Mouse (Mus musculus) olfactory bulb, adult 2 months (tissue): ENCODE measurements around the gene Nfe2l3. TPM values are rescaled to one million over a fixed set of nuclear protein-coding genes. Genes with fewer than 3 reads are reported as not detected.

Source experiments
- H3K27ac ChIP-seq: fragments of 200-500 bp; 2 replicates; pipeline ENCODE4 v1.5.1; 2012; ENCODE audit warnings: low read depth, low read length; ENCODE audit not compliant: insufficient read depth
- H3K4me1 ChIP-seq: fragments of 200-500 bp; 2 replicates; pipeline ENCODE4 v1.6.1; 2012; ENCODE audit warnings: low read length; ENCODE audit not compliant: control insufficient read depth, insufficient read depth
- H3K4me3 ChIP-seq: fragments of 200-500 bp; 2 replicates; pipeline ENCODE4 v1.5.1; 2012; ENCODE audit warnings: mild to moderate bottlenecking, low read depth, low read length, moderate library complexity; ENCODE audit not compliant: insufficient read depth
- CTCF ChIP-seq: fragments of 200-500 bp; IDR thresholded peaks from 2 replicates; pipeline ENCODE4 v1.5.1; 2012; ENCODE audit warnings: low read depth, mild to moderate bottlenecking, low read length, moderate library complexity; ENCODE audit not compliant: insufficient read depth
- POLR2A ChIP-seq: fragments of 200-500 bp; IDR thresholded peaks from 2 replicates; pipeline ENCODE4 v1.6.1; 2012; ENCODE audit warnings: mild to moderate bottlenecking, low read depth, low read length, moderate library complexity; ENCODE audit not compliant: insufficient read depth
- WGBS: fragments of 180-500 bp; shearing (Covaris S2); methylation state at CpG from one replicate; pipeline ENCODE4 v1.1.7; 2018; 5-methylcytosine and 5-hydroxymethylcytosine counted together
- polyA plus RNA-seq: library from polyadenylated mRNA; stranded (reverse); fragments of >200 nt; gene quantifications from 2 replicates; pipeline ENCODE4 v1.2.4, GENCODE M21; 2012; ENCODE audit warnings: low replicate concordance; ENCODE audit not compliant: missing spikeins, insufficient read depth, insufficient read length

Gene Nfe2l3
- polyA plus RNA-seq, 1 experiment = not detected

DNA sequence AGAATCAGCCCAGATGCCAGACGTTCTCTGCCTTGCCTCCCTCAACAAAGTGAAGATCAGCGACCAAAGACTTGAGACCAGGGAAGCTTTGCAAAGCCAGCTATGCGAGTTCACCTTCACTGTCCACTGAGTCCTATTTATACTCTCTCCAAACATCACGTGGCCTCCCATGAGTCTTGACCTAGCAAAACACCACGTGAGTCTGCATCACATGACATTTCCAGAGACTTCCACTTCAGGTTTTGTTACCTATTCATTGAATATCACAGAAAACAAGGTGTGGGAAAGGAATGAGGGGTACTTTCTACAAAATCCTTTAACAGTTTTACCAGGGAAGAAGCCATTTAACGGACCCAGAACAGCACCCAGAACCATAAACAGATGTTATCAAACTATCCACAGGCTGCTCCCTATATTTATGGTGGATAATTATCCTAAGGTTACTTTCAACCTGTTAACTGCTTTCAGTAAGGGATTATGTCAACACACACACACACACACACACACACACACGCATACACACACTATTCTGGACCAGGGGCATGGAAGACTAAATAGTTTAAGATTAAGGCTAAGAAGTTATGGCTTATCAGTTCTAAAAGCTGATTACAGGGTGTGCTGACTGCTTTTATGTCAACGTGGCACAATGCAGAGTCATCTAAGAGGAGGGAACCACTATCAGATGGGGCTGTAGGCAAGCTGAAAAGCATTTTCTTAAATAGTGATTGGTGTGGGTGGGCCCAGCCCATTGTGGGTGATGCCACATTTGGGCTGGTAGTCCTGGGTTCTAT, 65.0 kb downstream of the Nfe2l3 start:
- no peak overlapping the region for H3K27ac ChIP-seq
- TF ChIP-seq CTCF = no peak
- no peak for TF ChIP-seq POLR2A
- WGBS = 63% methylated on average over 8 of the region's 8 CpGs
- no peaks in the 10 kb centered on the region for H3K4me1 ChIP-seq
- H3K4me3 ChIP-seq = no peak overlapping the region

DNA sequence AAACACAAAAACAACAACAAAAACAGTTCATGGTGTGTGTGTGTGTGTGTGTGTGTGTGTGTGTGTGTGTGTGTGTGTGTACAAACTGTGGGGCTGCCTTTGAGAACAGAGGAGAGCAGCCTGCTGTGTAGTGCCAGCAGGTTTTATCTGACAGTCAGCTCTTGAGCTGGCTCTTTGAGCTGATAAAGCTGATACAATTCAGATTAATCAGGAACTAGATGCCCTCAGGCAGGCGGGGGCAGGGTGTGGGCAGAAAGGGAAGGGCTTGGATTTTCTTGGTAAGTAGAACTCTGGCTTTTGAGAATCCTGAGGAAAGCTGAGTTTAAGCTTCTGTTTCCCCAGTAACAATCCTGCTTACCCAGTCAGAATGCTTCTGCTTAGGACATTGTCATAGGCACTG, 73.2 kb downstream of the Nfe2l3 start:
- Histone ChIP-seq H3K4me3 (no peak overlapping the region), H3K4me1 (no peaks in the 10 kb centered on the region), H3K27ac (no peak overlapping the region)
- TF ChIP-seq CTCF (no peak), POLR2A (no peak)
- WGBS = 71% methylated on average over 1 of the region's 1 CpGs

DNA sequence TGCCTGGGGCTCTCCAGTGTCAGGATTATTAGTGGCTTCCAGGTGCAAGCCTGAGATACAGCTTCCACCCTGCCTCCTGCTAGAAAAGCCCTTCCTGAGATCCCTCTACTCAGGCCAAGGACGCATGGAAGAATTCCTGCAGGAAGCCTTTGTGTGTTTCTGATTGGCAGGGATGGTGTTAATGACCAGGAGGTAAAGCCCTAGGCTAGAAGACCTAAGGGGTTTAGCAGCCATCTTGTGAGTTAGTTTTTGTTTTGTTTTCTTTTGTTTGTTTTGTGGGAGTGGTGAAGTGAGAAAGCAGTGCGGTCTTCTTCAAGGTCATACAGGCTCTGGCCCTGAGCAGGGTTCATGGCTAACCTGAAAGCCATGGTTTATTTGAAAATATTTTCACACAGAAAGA, 75.1 kb downstream of the Nfe2l3 start:
- Histone ChIP-seq H3K4me1 (no peaks in the 10 kb centered on the region), H3K4me3 (no peak overlapping the region), H3K27ac (no peak overlapping the region)
- 86% methylated on average over 2 of the region's 2 CpGs for whole genome bisulfite sequencing
- no peak for TF ChIP-seq CTCF
- TF ChIP-seq POLR2A = no peak

Other genes with a start within 250 kb of the Nfe2l3 start
- gene Hnrnpa2b1, start 37.2 kb downstream of the Nfe2l3 start, polyA plus RNA-seq = 1,128 and 1,550 TPM in 2 replicates
- gene Cbx3, start 37.7 kb downstream of the Nfe2l3 start, polyA plus RNA-seq = 577 TPM in 1 of 2 replicates, not detected in the other
- gene Snx10, start 91.2 kb downstream of the Nfe2l3 start, polyA plus RNA-seq = not detected in 2 replicates